17 mouse cellular contexts compared by ENCODE assay signal in the genomic region with DNA sequence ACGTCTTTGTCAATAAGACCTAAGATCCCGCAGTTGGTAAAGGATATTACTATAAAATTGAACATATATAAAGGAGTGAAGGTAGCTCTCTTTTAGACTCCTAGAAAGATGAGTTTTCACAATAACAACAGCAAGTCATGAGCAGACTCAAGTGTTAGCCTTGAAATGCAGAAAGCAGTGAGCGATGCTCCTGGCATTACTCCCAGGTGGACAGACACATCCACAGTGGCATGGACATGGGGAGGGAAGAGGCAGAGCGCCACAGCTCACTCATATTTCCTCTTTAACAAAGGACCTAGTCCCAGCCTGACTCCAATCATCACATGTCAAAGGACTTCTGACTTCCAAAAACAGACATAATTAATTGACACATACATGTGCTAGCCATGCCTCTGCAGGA.
"Had no signal": no experiment of that assay in that cellular context is flagged by ENCODE, and none has a peak within 500 bp of the region (broad histone marks: within the 10 kb centered on the region; RNA-seq: fewer than 3 reads in every experiment).

No protein-coding gene starts in this region.

- H3K27me3 ChIP-seq: midbrain, embryonic 13.5 days; midbrain, embryonic 15.5 days; neural tube, embryonic 13.5 days; neural tube, embryonic 15.5 days had no signal

- H3K9me3 ChIP-seq: midbrain, embryonic 13.5 days; midbrain, embryonic 15.5 days; neural tube, embryonic 13.5 days; neural tube, embryonic 15.5 days had no signal

- H3K27ac ChIP-seq: liver, embryonic 14.5 days; midbrain, embryonic 13.5 days; midbrain, embryonic 15.5 days; neural tube, embryonic 13.5 days; neural tube, embryonic 15.5 days had no signal

- H3K4me3 ChIP-seq: midbrain, embryonic 13.5 days; midbrain, embryonic 15.5 days; neural tube, embryonic 13.5 days; neural tube, embryonic 15.5 days had no signal

- DNase-seq: lung, adult 18-20 months; lung, embryonic 14.5 days; lung, postnatal 10 days; lung, postnatal 36 days; retina, postnatal 1 day; right cerebral cortex, adult 18-20 months; right cerebral cortex, postnatal 25 days; right cerebral cortex, postnatal 4 days; spleen, adult 18-20 months; thymus, adult 18-20 months; thymus, postnatal 14 days; thymus, postnatal 36 days had no signal

- H3K4me1 ChIP-seq: midbrain, embryonic 13.5 days; midbrain, embryonic 15.5 days; neural tube, embryonic 13.5 days; neural tube, embryonic 15.5 days had no signal
